19 mouse cellular contexts compared by ENCODE assay signal in genomic region chr5:101986694-101987093, GRCm38 (mm10).
"Had no signal": no experiment of that assay in that cellular context is flagged by ENCODE, and none has a peak within 500 bp of the region (broad histone marks: within the 10 kb centered on the region; RNA-seq: fewer than 3 reads in every experiment).

No protein-coding gene starts in this region.

- H3K4me1 ChIP-seq: hindbrain, embryonic 12.5 days had no signal

- H3K27ac ChIP-seq: heart, embryonic 10.5 days; heart, embryonic 13.5 days; heart, embryonic 15.5 days; hindbrain, embryonic 10.5 days; hindbrain, embryonic 12.5 days; hindbrain, embryonic 13.5 days; hindbrain, embryonic 14.5 days; hindbrain, embryonic 15.5 days; hindbrain, postnatal 0 days; intestine, embryonic 15.5 days; kidney, embryonic 15.5 days; kidney, postnatal 0 days; layer of hippocampus, adult 2 months had no signal

- H3K36me3 ChIP-seq: heart, embryonic 15.5 days; hindbrain, embryonic 13.5 days; hindbrain, embryonic 15.5 days; intestine, embryonic 15.5 days had no signal

- H3K4me3 ChIP-seq: heart, embryonic 10.5 days; heart, embryonic 12.5 days; heart, embryonic 13.5 days; heart, embryonic 15.5 days; hindbrain, embryonic 10.5 days; hindbrain, embryonic 12.5 days; hindbrain, embryonic 13.5 days; hindbrain, embryonic 15.5 days; intestine, embryonic 15.5 days; kidney, embryonic 15.5 days; layer of hippocampus, adult 2 months had no signal

- H3K27me3 ChIP-seq: heart, embryonic 12.5 days; heart, embryonic 13.5 days; heart, embryonic 15.5 days; hindbrain, embryonic 12.5 days; hindbrain, embryonic 13.5 days; hindbrain, embryonic 15.5 days; intestine, embryonic 15.5 days; kidney, embryonic 15.5 days had no signal

- H3K4me2 ChIP-seq: heart, embryonic 11.5 days; heart, embryonic 12.5 days; heart, embryonic 13.5 days; heart, embryonic 15.5 days; hindbrain, embryonic 12.5 days; hindbrain, embryonic 13.5 days; hindbrain, embryonic 14.5 days; hindbrain, embryonic 15.5 days; intestine, embryonic 15.5 days; kidney, embryonic 15.5 days had no signal

- H3K9ac ChIP-seq: heart, embryonic 12.5 days; heart, embryonic 13.5 days; heart, embryonic 15.5 days; hindbrain, embryonic 12.5 days; hindbrain, embryonic 13.5 days; hindbrain, embryonic 14.5 days; hindbrain, embryonic 15.5 days; intestine, embryonic 15.5 days; kidney, embryonic 15.5 days had no signal

- H3K9me3 ChIP-seq: heart, embryonic 10.5 days; heart, embryonic 12.5 days; heart, embryonic 13.5 days; heart, embryonic 15.5 days; hindbrain, embryonic 10.5 days; hindbrain, embryonic 12.5 days; hindbrain, embryonic 13.5 days; hindbrain, embryonic 15.5 days; intestine, embryonic 15.5 days; kidney, embryonic 15.5 days had no signal

- ATAC-seq: hindbrain, embryonic 16.5 days; hindbrain, postnatal 0 days; inflammation-experienced regulatory T-cells, adult 6 months; intestine, embryonic 15.5 days; intestine, embryonic 16.5 days; intestine, postnatal 0 days had no signal
